Mouse (Mus musculus) c-Kit-positive CD71-negative TER-119-negative erythroid progenitor cells, embryonic 14.5 days (primary cell): ENCODE data around the gene S100b.

Source experiments
- DNase-seq: peaks from one replicate; pipeline ENCODE4 v3.0.0-alpha.2; 2013; ENCODE audit warnings: low read depth

The S100b gene

DNA sequence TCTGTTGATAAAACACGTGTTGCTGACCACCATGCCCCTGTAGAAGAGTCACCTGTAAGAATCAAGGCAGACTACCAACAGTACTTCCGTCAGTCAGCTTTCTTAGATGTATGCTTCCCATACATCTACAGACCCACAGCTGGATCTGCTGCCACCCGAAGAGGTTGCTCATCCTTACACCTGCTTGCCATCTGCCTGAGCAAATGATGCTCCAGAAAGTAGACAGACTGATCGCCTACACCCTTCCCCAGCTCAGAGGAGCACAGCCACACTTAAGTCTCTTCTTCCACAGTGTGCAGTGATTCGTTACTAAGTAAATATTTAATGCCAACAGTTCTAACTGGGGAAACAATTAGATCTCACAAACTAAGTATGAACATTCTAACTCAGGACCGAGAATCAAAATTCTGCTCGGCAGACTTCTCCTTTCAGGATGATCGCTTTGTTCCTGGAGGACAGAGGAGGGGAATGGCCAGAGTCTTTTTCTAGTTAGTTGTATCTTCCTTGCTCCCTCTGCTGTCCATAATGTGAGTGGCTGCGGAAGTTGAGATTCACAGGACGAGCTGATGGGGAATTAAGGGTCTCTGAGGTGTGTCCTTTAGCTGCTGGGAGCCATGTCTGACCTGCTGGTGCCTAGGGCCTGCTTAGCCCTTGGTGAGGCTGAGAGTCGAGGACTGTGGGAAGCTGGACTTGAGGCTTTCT lies 6.9 kb downstream of the S100b start:
- DNase-seq, result no peak

DNA sequence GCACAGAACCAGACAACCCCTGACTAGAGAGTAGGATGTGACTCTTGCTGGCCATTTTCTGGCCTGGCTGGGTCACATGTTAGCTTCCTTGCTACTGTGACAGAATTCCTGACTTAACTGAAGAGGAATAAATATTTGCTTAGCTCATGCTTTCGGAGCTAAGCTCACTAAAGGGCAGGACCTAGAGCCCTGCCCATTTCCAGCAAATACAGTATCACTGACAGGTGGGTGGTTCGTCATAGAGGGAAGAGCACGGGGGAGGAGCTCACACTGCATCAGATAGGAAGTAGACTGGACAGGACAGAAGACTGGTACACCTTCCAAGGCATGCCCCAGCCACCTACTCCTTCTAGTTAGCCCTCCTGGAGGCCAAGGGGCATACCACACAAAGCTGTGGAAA lies 7.8 kb downstream of the S100b start:
- DNase-seq, result no peak

DNA sequence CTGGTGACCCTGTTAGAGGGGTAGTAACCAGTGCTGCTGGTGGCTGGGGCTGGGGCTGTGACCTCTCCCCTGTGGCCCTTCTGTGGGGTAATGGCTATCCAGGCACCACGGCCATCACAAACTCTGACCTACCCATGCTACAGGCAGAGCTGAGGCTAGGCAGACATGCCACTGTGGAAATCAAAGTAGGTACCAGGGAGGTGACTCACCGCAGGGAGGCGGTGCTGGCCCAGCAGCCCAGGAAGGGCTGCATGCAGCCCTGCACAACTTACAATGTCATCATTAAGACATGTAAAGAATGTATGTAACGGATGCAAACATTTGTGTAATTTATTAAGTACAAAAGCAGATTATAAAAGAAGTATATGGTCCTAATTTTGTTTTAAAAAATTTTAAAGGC lies 8.8 kb downstream of the S100b start:
- no peak for DNase-seq

DNA sequence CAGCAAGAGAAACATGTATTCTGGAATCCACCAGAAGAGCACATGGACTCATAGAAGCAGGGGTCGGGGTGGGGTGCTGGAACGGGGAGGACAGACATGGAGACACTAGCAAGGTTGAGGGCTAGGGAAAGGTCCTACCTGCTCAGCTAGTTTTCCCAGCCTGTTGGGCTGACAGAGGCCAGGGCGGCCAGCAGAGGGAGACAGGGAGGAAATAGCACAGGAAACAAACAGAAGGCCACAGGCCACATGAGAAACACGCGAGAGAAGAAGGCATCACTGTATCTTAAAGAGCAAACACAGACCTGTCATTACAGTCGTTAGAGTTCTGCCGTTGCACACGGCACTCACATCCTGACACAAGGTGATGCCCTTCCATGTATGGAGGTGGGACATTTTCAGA lies 17.6 kb downstream of the S100b start:
- DNase-seq, result peak; percentile 8

DNA sequence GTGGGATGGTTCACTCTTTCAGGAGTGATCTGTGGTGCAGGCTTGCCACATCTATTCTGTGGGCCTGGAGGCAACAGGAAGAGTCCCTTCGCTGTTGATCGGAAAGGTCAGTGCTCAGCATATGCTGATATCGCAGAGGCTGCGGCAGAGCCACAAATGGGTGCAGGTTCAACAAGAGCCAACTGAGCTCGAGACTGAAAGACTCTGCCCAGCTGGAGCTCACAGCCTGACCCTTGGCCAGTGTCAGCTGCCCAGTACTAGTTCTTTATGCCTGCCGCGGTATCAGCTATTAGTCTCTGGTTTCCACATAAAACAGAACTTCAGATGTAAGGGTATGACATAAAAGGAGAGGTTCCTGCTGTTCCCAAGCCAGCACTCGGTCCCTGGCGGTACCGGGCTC lies 21.6 kb downstream of the S100b start:
- no peak for DNase-seq

DNA sequence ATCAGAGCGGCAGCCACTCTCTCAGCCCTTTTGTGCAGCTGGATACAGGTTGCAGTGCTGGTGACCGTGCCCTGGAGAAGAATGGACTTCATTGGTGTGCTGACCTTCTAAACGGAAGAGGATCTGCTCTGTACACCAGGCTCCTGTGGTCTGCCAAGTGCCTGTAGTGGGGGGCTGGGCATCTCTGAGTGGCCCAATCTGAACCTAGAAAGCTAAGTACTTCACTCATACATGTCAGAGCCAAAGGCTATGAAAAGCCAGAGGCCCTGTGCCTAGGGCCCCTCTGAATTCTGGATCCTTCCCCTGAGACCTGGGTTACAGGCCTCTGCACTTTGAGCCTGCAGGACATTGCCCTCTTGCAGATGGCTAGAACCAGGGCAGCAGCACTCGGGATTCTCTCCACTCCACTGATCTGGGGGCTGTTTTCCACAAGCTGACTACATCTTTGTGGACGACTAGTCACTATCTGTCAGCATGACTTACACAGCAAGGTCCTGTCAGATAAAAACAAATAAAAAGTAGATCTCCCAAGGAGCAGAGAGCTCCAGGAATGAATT lies 25.0 kb downstream of the S100b start:
- DNase-seq, result no peak

DNA sequence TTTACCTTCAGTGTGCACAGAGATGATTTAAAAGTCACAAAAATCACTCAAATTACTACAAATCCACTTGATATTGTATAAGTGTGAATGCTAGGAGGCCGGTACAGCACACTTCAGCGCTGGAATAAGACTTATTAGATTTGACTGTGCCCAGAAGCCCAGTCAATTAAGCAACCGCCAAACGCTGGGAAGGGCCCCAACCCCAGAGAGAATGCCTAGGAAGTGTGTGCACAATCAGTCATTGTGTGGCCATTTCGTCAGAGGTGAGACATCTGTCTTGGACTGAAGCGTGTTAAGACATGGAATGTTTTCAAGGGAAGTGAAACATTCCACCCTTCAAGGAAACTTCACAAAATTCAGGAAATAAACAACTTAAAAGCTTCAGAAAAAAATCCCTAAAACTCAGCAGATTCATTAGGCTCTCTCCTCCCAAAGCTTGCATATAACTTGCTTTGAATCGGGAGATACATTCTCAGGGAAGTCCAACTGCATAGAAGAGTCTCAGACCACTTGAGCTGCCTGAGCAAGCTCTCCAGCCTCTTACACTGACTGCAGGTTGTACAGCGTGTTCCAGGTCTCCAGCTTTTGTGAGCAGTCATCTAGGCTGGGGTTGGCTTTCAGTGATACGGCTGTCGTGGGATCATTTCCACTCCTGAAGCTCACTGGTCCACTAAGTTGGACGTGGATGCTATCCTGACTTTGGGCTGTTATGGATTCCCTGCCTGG lies 34.8 kb downstream of the S100b start:
- no peak for DNase-seq

DNA sequence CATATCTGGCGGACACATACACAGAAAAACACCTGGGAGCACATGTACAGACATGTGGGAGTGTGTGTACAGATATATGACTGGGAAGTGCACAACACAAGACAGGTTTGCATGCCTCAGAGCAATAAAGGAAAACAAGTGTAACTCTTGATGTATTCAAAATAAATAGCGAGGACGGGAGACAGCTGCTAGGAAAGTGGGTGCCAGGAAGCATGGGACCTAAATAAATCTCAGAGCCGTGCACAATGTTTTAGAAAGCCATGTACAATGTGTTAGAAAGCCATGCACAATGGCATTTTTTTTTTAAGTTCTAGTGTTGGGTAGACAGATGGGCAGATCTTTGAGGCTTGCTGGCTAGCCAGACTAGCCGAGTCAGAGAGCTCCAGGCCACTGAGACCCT lies 35.4 kb downstream of the S100b start:
- DNase-seq, result no peak

DNA sequence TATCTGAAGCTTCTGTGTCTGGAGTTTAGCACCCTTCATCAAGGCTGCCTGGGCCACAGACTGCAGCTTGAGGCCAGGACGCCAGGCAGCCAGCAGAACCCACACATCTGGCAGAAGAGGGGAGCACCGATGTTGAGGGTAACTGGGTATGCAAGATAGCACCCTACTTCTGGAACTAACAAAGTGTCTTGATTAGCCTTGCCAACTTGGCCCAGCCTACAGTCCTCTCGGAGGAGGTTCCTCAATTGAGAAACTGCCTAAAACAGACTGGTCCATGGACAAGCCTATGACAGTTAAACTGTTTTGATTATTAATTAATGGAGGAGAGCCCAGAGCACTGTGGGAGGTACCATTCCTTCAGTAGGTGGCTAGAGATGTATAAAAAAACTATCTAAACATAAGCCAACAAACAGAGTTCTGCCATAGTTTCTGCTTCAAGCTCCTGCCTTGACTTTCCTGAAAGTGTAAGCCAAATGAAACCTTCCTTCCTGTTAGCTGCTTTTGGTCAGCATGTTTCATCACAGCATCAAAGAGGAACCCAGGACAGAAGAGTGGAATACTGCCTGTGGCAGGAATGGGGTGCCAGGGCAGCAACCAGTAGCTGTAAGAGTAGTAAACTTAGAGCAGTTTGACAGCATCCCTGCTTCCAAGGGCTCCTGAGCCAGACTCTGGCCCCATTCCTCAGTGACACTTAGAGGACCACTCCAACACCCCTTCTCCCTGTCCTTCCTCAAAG lies 36.5 kb downstream of the S100b start:
- DNase-seq, result no peak

DNA sequence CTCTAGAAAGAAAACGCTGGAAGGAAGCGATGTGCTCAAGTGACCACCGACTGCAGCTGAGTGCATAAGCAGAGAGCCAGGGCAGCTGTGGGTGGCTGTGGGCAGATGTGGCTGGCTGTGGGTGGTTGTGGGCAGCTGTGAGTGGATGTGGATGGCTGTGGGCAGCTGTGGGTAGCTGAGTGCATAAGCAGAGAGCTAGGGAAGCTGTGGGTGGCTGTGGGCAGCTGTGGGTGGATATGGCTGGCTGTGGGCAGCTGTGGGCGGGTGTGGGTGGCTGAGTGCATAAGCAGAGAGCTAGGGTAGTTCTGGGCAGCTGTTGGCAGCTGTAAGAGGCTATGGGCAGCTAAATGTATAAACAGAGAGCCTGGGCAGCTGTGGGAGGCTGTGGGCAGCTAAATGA lies 39.6 kb downstream of the S100b start:
- DNase-seq, result no peak

DNA sequence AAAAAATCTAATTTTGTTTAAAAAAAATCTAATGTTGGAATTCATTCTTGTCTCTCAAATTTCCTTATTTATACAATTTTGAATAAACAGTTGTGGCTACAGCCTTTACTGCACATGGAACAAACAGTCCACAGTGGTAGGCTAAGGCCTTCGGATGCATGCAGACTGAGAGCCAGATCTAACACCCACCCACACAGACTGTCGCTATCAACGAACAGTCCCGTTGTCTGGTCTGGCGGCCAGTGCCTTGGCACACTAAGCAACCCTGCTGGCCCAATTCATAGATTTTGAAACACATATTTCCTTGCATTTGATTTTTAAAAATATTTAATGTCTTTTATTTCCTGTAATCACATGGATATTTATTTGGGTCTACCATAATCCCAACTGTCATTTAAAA lies 46.5 kb downstream of the S100b start:
- no peak for DNase-seq

DNA sequence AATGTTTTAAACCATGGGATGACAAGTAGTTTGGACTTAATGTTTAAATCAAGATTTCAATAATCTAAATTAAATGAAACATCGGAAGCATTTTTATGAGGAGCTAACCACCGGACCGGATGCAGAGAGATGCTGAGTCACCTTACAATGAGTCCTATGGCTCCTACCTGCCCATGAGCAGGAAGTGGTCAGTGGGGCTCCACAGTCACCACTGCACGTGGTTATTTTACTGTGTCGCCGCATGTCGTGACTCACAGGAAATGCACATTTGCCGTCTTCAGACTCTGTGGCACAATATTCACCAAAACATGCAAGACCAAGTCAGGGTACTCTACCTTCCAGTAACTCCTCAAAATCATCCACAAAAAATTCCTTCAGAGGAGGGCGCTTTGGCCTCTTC lies 53.1 kb downstream of the S100b start:
- DNase-seq, result peak; percentile 32
